ENCODE assay signal across 9 mouse cellular contexts in genomic region chr9:65031894-65032268, GRCm38 (mm10). TPM values are rescaled to one million over a fixed set of nuclear protein-coding genes. Genes with fewer than 3 reads are reported as not detected.
DNase-seq lines count a peak whose midpoint lies in the region; ATAC-seq and TF ChIP-seq lines count a peak whose summit lies in the region.
"Had no signal": no experiment of that assay in that cellular context is flagged by ENCODE, and none has a peak within 500 bp of the region (broad histone marks: within the 10 kb centered on the region; RNA-seq: fewer than 3 reads in every experiment).

No protein-coding gene starts in this region.

- H3K4me1 ChIP-seq in kidney, embryonic 14.5 days (ENCODE audit: control insufficient read depth, insufficient read depth, low read length) = peaks cover 10% of the 10 kb centered on the region
- peaks cover 5% of the 10 kb centered on the region; the same call in 1 of the 2 replicates for H3K4me1 ChIP-seq in cortical plate, adult 2 months (ENCODE audit: control insufficient read depth, insufficient read depth, low read length)
- H3K4me1 ChIP-seq in midbrain, embryonic 14.5 days (ENCODE audit: control insufficient read depth, insufficient read depth, low read length) = peaks cover 7% of the 10 kb centered on the region

- H3K4me2 ChIP-seq in kidney, embryonic 14.5 days (replicated peaks; ENCODE audit: low read depth, low read length) = peak overlapping the region; percentile 90
- no peak overlapping the region for H3K4me2 ChIP-seq in midbrain, embryonic 14.5 days (ENCODE audit: low read length)

- ATAC-seq in kidney, embryonic 14.5 days (ENCODE audit: low FRiP score, low TSS enrichment) = peak; percentile 9; the same call in 1 of the 2 replicates
- peak; percentile 13 for ATAC-seq in inflammation-experienced regulatory T-cells, adult 6 months
- ATAC-seq in midbrain, embryonic 14.5 days (ENCODE audit: low FRiP score, low TSS enrichment) = no peak

- peaks cover 6% of the 10 kb centered on the region; the same call in 1 of the 2 replicates for H3K36me3 ChIP-seq in kidney, embryonic 14.5 days (ENCODE audit: control insufficient read depth, insufficient read depth, low read length)
- H3K36me3 ChIP-seq in midbrain, embryonic 14.5 days (ENCODE audit: control insufficient read depth, insufficient read depth, low read length) = peaks cover 8% of the 10 kb centered on the region; the same call in 1 of the 2 replicates

- no peak overlapping the region for H3K27ac ChIP-seq in kidney, embryonic 14.5 days (ENCODE audit: low read depth, low read length)
- H3K27ac ChIP-seq in cortical plate, adult 2 months (ENCODE audit: insufficient read depth, low read length) = no peak overlapping the region
- no peak overlapping the region for H3K27ac ChIP-seq in midbrain, embryonic 14.5 days (replicated peaks; ENCODE audit: low read depth, low read length)

- no peaks in the 10 kb centered on the region for H3K9me3 ChIP-seq in kidney, embryonic 14.5 days (ENCODE audit: control insufficient read depth, low read length)
- no peaks in the 10 kb centered on the region for H3K9me3 ChIP-seq in midbrain, embryonic 14.5 days (ENCODE audit: control insufficient read depth, low read length)

- H3K4me3 ChIP-seq in kidney, embryonic 14.5 days (ENCODE audit: low read length) = peak overlapping the region; percentile 91
- H3K4me3 ChIP-seq in cortical plate, adult 2 months (ENCODE audit: insufficient read depth, low read length) = peak overlapping the region; percentile 78; the same call in 1 of the 2 replicates
- H3K4me3 ChIP-seq in midbrain, embryonic 14.5 days (replicated peaks; ENCODE audit: low read depth, low read length) = peak overlapping the region; percentile 77

- no peak overlapping the region for H3K9ac ChIP-seq in kidney, embryonic 14.5 days (ENCODE audit: low read depth, low read length)
- H3K9ac ChIP-seq in midbrain, embryonic 14.5 days (replicated peaks; ENCODE audit: low read length) = no peak overlapping the region

- H3K27me3 ChIP-seq in kidney, embryonic 14.5 days (ENCODE audit: control insufficient read depth, insufficient read depth, low read length) = no peaks in the 10 kb centered on the region
- H3K27me3 ChIP-seq in midbrain, embryonic 14.5 days (ENCODE audit: control insufficient read depth, insufficient read depth, low read length) = no peaks in the 10 kb centered on the region
- H3K27me3 ChIP-seq: Patski had no signal

- DNase-seq in kidney, postnatal 14 days = no peak
- DNase-seq in midbrain, embryonic 14.5 days = no peak
- no peak for DNase-seq in left cerebral cortex, postnatal 25 days (ENCODE audit: low spot score in 2 of 2)
- no peak for DNase-seq in cerebellum, adult 11 months
- DNase-seq in thymus, postnatal 10 days (ENCODE audit: low spot score in 2 of 2) = no peak

- TF ChIP-seq CTCF in cortical plate, adult 2 months (IDR thresholded peaks at IDR 0.05; ENCODE audit: extremely low read depth, insufficient read depth, low read length) = no peak

- intact Hi-C loops in left cerebral cortex, postnatal 25 days (cut with DNase I) = no loop called here

- no peak for TF ChIP-seq POLR2A in cortical plate, adult 2 months (IDR thresholded peaks at IDR 0.05; ENCODE audit: extremely low read depth, insufficient read depth, low read length)

- 40% methylated on average over 4 of the region's 4 CpGs for WGBS in kidney, embryonic 14.5 days
- WGBS in midbrain, embryonic 14.5 days = 31% methylated on average over 4 of the region's 4 CpGs

RNA-seq across cellular contexts. Expression of gene Dpp8, which starts 0.3 kb away (rescaled TPM):
- 20.7 and 29.9 TPM in 2 replicates for polyA plus RNA-seq in kidney, embryonic 14.5 days (2014; fragmentation: Nextera tagmentation; extraction: Ambion mirVana)
- polyA plus RNA-seq in cortical plate, adult 2 months (2012; rRNA removed) = 83.7 TPM in 2 replicates
- 10 to 100 TPM; 18.2 to 26.5 (median 25.0) TPM for polyA plus RNA-seq in inflammation-experienced regulatory T-cells, adult 6 months (2017; shearing (Covaris generic))
- 33.9 and 39.1 TPM in 2 replicates for polyA plus RNA-seq in midbrain, embryonic 14.5 days (2014; fragmentation: Nextera tagmentation; extraction: Ambion mirVana)
- total RNA-seq in left cerebral cortex, postnatal 25 days (2021) = 100 to 1,000 TPM; 154 to 160 TPM

RNA-seq across cellular contexts. Expression of gene Hacd3, which starts 10.4 kb away (rescaled TPM):
- 45.6 and 85.6 TPM in 2 replicates for polyA plus RNA-seq in kidney, embryonic 14.5 days (2014; fragmentation: Nextera tagmentation; extraction: Ambion mirVana)
- 138 and 142 TPM in 2 replicates for polyA plus RNA-seq in cortical plate, adult 2 months (2012; rRNA removed)
- polyA plus RNA-seq in inflammation-experienced regulatory T-cells, adult 6 months (2017; shearing (Covaris generic)) = 100 to 1,000 TPM; 116 to 141 (median 139) TPM
- 152 and 171 TPM in 2 replicates for polyA plus RNA-seq in midbrain, embryonic 14.5 days (2014; fragmentation: Nextera tagmentation; extraction: Ambion mirVana)
- total RNA-seq in left cerebral cortex, postnatal 25 days (2021) = 100 to 1,000 TPM; 169 to 175 TPM
